Mouse (Mus musculus) G1E (cell line): ENCODE measurements around the gene Nat8.

ENCODE experiments used
- CTCF ChIP-seq: IDR thresholded peaks from 2 replicates; pipeline ENCODE4 v1.5.1; 2012; ENCODE audit warnings: low read depth, low read length, inconsistent platforms, mixed read lengths
- GATA1 ChIP-seq: IDR thresholded peaks from 2 replicates; pipeline ENCODE4 v1.6.1; 2012; ENCODE audit warnings: borderline replicate concordance, low read length, inconsistent platforms, mixed read lengths
- POLR2AphosphoS5 ChIP-seq: IDR thresholded peaks from 2 replicates; pipeline ENCODE4 v1.6.1; 2012; ENCODE audit warnings: low read depth, low read length, inconsistent platforms; ENCODE audit not compliant: insufficient replicate concordance
- TAL1 ChIP-seq: conservative IDR thresholded peaks from 2 replicates; pipeline ENCODE4 v1.6.1; 2012; ENCODE audit warnings: low read depth, low read length, inconsistent platforms, mixed read lengths

GRCm38 (mm10) chr6:85862565-85862964 is 30.7 kb upstream of the Nat8 start:
- TF ChIP-seq CTCF = no peak
- no peak for TF ChIP-seq POLR2AphosphoS5
- no peak for TF ChIP-seq GATA1
- TF ChIP-seq TAL1 = no peak
